Mouse (Mus musculus): ENCODE results near the gene Vav3.

Gene Vav3

DNA sequence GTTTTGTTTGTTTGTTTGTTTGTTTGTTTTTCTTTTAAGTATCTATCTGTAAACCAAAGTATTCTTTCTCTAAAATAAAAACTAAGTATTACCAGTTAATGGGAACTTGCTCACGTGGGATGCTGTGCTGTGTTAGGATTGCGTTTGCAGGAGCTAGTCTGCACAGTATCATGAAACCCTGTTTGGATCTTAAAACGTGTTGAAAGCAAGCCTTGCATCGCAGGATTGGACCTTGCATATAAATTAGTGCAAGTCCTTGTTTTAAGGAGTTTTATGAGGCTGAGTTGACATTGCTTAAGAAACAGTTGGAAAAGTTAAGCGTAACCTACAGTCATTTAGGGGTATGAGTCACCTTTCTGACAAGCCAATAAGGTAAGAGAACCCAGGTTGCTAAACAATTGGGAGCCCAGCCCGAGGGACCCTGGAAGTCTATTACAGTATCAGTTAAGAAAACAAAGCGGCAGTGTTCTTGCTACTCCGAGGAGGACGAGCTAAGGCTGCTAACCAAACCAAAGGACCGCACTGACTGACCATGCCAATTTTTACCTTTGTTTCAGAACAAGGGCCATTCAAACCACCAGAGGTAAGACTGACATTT lies 233.2 kb downstream of the Vav3 start:
- DNase-seq (ENCODE audit: low read depth in 1 of 2, low spot score in 2 of 2), result no peak

DNA sequence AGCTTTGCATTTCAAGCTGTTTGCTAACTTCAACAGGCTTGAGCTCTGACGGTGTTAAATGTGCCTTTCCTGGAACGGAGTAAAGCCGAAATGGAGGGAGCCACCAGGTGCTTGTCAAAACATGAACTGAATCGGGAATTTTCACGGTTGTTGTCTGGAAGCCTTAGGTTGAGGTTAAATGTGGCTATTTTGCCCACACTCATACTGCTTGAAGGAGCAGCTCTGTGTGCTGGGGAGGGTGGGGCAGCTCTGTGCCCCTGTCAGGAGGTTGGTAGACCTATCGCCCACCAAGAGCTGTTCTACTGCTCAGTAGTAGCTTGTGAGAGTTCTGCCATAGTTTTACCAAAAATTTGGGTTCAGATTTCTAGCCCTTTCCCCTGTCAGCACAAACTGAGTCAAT lies 233.7 kb downstream of the Vav3 start:
- DNase-seq (ENCODE audit: low read depth in 1 of 2, low spot score in 2 of 2), result no peak

DNA sequence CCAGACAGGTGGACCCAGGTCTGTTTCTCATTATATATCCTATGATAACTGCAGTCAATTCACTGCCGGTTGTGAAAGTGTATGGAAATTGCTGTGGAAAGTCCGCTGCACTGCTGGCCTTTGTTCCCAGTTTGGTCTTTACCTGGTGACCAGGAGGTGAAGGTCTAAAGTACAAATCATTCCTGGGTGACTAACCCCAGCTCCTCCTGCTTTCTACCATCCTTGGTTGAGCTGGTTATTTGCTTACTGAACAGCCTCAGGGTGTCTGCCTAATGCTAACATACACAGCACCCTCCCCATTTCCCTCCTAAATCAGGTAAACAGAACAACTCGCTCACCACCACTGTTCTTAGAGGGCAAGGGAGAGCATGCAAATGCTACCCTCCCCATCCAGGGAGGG lies 237.9 kb downstream of the Vav3 start:
- DNase-seq (ENCODE audit: low read depth in 1 of 2, low spot score in 2 of 2), result no peak

DNA sequence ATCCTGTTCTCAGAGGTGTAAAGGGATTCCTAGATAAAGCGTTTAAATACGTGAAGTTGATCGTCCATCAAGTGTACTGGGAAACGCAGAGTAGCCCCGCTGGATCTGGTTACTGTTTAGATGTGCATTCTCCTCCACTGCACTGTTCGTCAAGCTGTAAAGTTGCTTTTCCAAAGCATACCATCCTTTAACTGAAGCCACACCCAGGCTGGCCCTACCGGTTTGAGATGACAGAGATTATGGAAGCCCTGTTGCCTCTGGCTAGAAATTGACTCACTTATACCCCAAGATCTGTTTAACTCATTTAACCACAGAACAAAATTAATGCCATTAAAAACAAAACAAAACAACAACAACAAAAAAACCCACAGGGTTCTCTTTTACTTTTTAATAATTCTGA lies 238.5 kb downstream of the Vav3 start:
- DNase-seq (ENCODE audit: low read depth in 1 of 2, low spot score in 2 of 2), result no peak

DNA sequence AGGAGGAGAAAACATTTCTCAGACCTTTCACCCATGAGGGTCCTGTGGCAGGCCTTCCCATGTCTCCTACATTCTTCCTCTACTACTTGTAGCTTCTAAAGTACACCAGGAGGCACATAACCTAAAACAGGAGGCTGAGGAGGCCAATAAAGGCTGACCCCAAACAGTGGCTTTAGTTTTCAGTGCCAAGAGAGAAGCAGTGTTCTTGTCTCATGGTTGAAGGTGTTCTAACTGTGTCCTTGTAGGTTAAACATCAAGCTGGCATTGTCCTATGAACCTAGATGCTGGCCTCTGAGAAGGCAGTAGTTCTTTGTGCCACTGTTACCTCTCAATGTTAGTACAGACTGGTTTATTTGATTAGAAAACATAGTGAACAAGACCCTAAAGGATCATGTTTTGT lies 245.5 kb downstream of the Vav3 start:
- DNase-seq (ENCODE audit: low read depth in 1 of 2, low spot score in 2 of 2), result no peak

DNA sequence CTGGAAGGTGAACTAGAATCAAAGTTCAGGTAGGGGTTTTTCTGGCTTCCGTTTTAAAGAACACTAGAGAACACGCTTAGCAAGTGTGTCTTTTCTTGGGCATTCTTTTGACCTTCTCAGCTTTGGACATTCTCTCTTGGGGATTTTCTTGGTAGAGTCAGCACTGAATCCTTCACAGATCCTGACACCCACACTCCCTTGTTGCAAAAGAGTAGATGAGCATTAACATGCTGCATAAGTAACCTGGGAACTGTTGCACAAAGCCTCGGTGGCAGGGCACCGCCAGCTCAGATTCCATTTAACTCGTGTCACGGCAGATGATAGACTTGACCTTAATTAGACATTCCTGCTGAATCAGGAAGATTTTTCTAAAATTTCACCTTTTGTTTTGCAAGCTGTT lies 252.5 kb downstream of the Vav3 start:
- no peak for DNase-seq (ENCODE audit: low read depth in 1 of 2, low spot score in 2 of 2)

DNA sequence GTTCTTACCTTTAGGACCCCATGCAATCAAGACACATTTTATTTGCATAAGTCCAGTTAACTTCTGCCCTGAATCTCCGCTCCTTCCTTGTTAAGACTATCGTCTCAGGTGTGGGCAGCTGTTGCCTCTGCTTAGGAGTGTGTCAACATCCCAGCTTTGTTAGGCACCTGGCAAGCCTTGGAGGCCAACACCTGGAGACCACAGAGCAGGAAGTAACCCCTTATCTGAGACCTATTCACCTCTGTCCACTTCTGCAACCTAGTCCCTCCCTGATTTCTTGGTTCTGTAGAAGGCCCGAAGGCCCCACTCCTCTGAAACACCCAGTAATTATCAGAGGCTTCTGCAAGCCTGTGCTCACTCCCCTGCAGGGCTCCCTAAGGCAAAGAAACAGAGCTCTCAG lies 255.6 kb downstream of the Vav3 start:
- no peak for DNase-seq (ENCODE audit: low read depth in 1 of 2, low spot score in 2 of 2)

DNA sequence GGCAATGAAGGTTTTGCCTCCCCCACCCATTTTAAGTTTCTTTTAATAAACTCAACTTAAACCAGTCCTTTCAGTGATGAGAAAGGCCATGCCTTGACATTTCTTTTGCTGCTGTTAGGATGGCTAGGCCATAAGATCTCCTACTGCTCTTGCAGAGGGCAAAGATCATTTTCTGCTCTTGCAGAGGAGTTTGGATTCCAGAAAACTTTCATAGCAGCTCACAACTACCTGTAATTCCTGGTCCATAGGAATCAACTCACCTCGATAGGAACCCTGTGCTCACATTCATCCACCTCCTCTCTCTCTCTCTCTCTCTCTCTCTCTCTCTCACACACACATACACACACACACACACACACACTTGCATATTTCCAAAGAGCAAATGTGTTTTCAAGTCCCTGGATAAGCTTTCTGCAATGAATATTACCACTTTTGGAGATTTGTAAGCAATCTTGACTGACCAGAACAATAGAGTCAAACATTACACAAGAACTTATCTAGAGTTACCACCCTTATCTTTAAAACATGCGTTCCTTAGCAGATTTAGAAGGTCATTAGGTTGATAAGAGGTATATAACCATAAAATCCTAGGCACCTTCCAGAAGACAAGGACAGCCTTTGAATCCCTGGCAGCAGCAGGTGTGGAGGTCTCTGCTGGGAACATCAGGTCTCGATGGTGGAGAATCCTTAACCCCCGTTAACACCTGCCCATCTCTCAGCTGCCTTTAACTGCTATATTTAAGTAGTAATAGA lies 260.4 kb downstream of the Vav3 start:
- no peak for DNase-seq (ENCODE audit: low read depth in 1 of 2, low spot score in 2 of 2)

DNA sequence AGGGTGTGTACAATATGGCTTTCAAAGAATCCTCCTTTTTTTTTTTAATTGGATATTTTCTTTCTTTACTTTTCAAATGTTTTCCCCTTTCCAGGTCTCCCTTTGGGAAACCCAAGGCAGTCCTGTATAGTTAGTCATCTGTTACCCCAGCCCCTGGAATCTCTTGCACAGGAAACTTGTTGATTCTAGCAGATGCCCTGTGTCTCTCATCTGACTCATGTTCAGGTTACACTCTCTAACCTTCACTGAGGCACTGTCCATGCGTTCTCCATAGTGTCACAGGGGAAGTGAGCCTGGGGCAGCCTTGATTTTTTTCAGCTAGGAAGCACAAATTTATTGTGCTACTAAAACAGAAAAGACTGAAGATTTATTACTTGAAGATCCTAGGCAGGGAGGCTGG lies 262.3 kb downstream of the Vav3 start:
- no peak for DNase-seq (ENCODE audit: low read depth in 1 of 2, low spot score in 2 of 2)

DNA sequence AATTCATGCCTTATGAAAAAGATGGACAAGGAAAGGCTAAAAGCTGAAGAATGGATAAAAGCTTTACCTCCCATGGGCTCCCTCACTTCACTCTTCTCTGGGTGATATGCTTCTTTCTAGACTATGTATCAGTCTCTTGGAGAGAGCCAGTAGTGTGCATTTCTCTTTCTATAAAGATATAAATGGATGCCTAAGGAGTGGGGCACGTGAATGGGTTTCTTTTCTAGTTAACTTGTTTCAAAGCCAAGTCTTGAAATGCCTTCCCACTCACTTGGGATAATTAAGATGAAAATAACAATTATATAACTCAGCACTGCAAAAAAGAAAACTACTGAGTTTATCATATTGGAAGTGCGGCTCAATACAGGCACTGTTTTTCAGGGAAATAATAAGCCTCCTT lies 265.7 kb downstream of the Vav3 start:
- no peak for DNase-seq (ENCODE audit: low read depth in 1 of 2, low spot score in 2 of 2)

DNA sequence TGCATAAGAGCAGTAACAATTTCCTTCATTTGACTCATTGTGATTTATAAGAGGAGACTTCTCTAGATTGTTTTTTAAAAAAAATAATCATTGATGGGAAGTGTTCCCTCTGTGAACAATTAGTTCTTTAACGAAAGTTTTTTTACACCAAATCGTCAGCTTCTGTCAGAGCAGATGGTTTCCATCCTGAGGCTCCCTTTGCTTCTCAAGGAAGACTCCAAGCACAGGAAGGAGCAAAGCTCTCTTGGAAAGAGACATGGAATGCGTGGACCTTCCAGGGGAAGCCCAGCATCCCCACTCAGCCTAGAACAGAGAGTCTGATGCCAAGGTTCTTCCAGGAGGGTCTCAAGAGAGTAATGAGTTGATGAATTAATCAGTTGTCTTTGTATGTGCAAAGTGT lies 281.3 kb downstream of the Vav3 start:
- DNase-seq (ENCODE audit: low read depth in 1 of 2, low spot score in 2 of 2), result no peak

DNA sequence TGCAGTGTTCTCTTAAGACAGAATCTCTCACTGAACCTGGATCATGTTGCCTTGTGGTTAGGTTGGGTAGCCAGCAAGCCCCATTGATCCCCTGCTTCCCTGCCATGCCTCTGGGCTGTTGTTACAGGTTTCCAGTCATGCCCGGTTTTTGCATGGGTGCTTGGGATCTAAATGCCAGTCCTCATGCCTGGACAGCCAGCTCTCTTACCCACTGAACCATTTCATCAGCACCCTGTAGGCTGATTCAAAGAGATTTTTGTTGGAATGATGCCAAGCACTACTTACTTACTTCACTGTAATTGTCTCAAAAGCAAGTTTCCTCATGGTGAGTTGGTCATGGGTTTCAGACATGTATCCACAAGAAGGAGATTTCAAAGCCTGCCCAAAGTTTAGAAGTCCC lies 281.9 kb downstream of the Vav3 start:
- no peak for DNase-seq (ENCODE audit: low read depth in 1 of 2, low spot score in 2 of 2)

DNA sequence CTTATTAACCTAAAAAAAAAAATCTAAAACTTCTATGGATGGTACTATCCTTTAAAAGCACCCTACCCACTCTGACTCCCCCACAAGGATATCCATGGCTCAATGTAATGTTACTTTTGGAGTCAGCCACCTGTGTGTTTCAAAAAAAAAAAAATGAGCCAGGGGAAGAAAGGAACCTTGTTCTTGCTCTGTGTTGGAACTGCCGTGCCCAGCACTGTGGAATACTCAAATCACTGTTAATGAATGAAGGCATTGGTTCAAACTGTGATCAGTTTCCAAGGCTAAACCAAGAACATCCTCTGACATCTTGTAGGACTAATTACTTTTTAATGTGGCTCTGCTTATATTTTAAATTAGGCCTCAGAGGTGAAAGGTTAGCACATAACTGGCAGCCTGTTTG lies 282.4 kb downstream of the Vav3 start:
- DNase-seq (ENCODE audit: low read depth in 1 of 2, low spot score in 2 of 2), result no peak

DNA sequence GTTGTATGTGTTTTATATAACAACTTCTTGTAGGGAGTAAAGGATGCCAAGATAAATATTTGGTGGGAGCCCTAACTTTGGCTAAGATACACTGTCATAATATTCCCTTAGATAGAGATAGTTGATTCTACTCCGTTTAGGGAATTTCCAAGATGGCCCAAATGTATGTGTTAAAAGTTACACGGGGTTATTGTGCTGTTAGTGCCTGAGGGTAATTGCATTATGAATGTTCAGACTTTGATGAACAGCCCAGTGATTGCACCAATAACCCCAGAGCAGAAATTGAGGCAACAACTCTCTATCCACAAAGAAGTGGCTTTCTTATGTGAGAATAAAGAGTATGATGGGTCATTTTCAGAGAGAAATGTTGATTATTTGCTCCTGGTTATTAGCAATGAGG lies 283.3 kb downstream of the Vav3 start:
- no peak for DNase-seq (ENCODE audit: low read depth in 1 of 2, low spot score in 2 of 2)

DNA sequence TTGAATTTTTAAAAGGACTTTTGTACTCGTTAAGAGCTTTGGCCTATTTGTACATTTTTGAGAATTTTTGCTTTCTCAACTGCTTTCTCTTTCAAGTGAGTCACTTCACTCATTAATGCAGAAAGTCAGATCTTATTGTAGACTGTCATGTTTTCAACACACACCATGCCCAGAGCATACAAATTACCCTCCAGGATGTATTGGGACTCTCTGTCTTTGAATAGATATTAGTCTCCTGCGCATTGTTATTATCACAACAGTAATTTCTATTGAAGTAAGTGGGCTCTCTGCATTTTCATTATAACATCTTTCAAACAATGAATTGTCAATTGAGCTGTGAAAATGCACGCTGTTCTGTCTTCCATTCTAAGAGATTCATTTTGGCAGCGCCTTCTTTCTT lies 295.6 kb downstream of the Vav3 start:
- no peak for DNase-seq (ENCODE audit: low read depth in 1 of 2, low spot score in 2 of 2)

DNA sequence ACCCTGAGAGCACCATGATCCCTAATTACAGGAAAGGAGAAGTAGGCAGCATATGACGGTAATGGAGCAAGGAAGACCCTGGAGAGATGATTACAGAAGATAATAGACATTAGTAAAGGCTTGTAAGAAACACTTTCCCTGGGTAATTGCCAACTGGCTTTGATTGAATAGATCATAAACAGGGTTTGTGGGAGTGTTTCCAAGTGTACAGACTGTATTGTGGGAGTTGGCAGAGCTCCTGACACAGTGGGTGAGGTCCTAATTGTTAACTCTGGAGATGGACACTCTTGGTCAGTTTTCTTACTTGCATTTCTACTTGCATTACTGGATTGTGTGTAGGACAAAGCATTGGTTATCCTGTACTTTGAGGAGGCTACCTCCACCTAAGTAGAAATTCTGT lies 298.9 kb downstream of the Vav3 start:
- DNase-seq (ENCODE audit: low read depth in 1 of 2, low spot score in 2 of 2), result no peak

DNA sequence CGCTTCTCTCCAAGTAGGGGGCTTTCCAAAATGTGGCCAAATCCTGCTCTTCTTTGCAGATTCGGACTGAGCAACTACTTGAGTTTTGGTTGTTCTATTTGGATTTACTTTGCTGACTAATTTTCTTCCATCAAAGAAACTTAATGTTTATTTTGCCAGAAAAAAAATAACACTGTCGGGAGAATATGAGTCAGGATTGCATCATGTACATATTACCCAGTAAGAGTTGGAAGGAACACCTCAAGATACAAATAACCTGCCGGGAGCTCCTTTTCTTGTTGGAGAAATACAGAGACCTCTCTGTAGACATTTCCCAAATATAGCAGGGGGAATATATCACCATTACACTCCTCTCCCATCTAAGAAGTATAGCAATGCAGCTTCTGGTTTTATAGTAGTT lies 300.3 kb downstream of the Vav3 start:
- DNase-seq (ENCODE audit: low read depth in 1 of 2, low spot score in 2 of 2), result no peak

DNA sequence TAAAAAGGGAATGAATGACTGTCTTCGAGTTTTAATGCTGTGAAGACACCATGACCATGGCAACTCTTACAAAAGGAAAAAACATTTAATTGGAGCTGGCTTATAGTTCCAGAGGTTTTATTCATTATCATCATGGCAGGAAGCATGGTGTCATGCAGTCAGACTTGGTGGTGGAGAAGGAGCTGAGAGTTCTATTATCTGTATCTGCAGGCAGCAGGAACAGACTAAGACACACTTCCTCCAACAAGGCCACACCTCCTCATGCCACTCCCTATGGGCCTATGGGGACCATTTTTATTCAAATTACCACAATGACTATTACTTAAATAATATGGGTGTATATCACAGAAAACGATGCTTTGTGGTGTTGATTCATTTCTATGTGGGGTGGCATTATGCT lies 307.8 kb downstream of the Vav3 start:
- no peak for DNase-seq (ENCODE audit: low read depth in 1 of 2, low spot score in 2 of 2)

DNA sequence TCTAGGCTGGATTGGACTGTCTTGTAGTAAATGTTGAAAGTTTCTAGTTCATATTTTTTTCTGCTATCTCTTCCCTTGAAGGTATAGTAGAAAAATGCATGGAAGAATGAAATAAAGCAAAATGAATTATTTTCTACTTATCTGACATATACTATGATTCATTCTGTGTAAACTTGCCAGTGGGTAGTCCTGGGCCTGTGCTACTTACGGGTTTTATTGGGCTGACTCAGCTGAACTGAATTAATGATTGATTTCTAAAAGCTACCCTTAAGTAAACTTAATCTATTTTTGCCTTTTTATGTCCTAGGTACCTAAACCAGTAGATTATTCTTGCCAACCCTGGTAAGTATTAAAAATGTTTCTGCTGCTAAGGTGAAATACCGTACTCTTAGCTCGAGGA lies 311.0 kb downstream of the Vav3 start:
- no peak for DNase-seq (ENCODE audit: low read depth in 1 of 2, low spot score in 2 of 2)

DNA sequence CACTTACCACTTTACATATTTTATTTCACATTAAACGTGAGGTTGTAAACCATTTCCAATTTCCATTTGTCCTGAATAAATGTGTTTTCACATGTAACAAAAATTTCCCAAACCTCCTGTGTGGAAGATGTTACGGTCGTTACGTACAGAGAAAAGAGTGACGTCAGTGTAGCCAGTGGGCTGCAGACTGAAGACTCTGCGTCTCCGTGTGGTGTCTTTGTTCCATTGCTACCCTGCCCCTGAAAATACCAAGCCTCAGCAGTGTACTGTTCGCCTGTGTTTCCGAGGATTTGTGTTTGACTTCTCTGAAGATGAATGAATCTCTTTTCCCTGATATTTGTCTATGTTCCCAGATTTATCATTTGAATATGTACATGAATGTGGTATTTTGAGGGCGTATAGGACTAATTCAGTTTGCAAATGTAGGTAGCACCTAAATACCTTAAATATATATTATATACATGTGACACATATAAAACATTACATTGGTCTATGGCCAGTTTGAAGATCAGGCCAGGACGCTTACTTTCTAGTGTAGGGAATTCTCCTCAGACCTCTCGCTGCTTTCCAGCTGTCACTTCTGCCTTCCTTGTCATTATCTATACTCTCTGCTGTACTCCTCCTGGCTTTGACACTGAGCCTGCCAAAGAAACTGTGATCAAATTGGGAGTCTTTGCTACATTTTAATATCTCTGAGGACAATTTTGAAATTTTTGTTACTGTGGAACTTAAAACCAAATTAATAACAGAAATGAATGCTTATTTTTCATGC lies 312.6 kb downstream of the Vav3 start:
- DNase-seq (ENCODE audit: low read depth in 1 of 2, low spot score in 2 of 2), result no peak

DNA sequence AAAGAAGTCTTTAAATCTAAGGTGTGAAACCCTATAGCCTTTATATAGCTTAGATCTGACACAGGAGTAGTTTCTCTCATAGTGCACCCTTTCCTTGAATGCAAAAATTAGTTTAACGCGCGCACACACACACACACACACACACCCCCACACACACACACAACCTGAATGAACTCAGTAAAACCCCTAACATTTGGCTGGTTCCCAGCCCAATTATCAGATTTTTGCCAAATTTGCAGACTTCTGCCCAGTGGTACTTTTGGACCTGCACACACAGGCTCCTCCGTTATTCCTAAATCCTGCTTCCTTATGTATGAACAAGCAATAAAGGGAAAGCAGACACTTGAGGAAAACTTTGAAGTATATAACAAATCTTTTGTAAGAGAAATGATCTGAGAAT lies 313.9 kb downstream of the Vav3 start:
- no peak for DNase-seq (ENCODE audit: low read depth in 1 of 2, low spot score in 2 of 2)

DNA sequence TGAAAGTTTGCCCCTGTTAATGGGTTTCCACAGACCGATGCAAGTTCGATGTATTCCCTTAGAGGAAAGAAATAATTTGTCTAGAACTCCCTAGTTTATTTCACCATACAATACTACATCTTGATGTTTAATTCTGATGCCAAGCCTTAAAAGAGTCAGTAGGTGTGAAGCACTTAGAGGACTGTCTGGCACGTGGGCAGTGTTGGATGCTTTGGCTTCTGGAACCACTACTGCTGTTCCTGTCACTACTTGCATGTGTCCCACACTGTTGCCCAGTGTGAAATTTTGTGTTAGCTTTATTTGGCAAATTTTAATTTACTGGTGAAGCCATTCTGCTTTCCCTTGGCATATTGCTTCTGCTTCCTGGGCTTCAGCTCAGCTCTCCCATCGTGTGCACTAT lies 331.3 kb downstream of the Vav3 start:
- no peak for DNase-seq (ENCODE audit: low read depth in 1 of 2, low spot score in 2 of 2)

DNA sequence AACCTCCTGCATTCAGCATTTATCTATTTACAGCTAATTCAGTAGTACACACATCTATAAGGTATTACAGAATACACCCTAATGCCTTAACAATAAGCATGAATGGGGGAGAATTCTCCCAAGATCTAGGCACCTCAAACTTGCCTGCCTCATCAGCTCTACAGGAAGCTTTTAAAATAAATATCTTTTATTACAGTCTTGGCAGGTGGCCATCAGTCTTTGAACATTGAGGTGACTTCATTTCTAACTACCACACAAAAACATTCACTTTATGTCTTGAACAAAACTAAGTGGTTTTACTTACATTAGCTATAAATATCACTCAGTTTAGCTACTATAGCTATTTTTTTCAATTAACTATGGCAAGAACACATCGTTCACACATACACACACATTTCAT lies 332.5 kb downstream of the Vav3 start:
- DNase-seq (ENCODE audit: low read depth in 1 of 2, low spot score in 2 of 2), result no peak

Data from monocyte, adult 2 months (primary cell).